Mouse (Mus musculus): ENCODE data around the gene Ttc29.

- TF ChIP-seq CTCF (IDR thresholded peaks at IDR 0.05; ENCODE audit: low read depth, low read length) (no peak), POLR2A (IDR thresholded peaks at IDR 0.05; ENCODE audit: insufficient read depth, low read length) (no peak)
Observed at GRCm38 (mm10) chr8:78278598-78278997, 65.5 kb downstream of the Ttc29 start.
